Mouse (Mus musculus): ENCODE data around the gene Abi1.

- TF ChIP-seq CTCF (IDR thresholded peaks at IDR 0.05; ENCODE audit: extremely low read depth, insufficient read length, insufficient replicate concordance, low read depth, low read length), result no peak
- no peak for TF ChIP-seq POLR2A (IDR thresholded peaks at IDR 0.05; ENCODE audit: low read depth, low read length)
These were observed 125.6 kb downstream of the Abi1 start for GRCm38 (mm10) chr2:22914421-22914820.
